Mouse (Mus musculus) G1E (cell line): ENCODE measurements around the gene Rreb1.

Source experiments
- CTCF ChIP-seq: IDR thresholded peaks from 2 replicates; pipeline ENCODE4 v1.5.1; 2012; ENCODE audit warnings: low read depth, low read length, inconsistent platforms, mixed read lengths
- GATA2 ChIP-seq: IDR thresholded peaks from 2 replicates; pipeline ENCODE4 v1.6.1; 2012; ENCODE audit warnings: low read depth, low read length, inconsistent platforms, borderline replicate concordance
- TAL1 ChIP-seq: conservative IDR thresholded peaks from 2 replicates; pipeline ENCODE4 v1.6.1; 2012; ENCODE audit warnings: low read depth, low read length, inconsistent platforms, mixed read lengths

GRCm38 (mm10) chr13:37941950-37942886 is 164.0 kb downstream of the Rreb1 start:
- TF ChIP-seq CTCF (no peak), GATA2 (no peak), TAL1 (no peak)
